Mouse (Mus musculus) neural tube, embryonic 11.5 days (tissue): ENCODE measurements at regions not wholly inside any gene's neighbourhood (a gene's known extent, or its start where the extent isn't known, plus 50 kb on each side); places are given as distances from the start of the nearest gene placed in this dataset.

Source experiments
- ATAC-seq: fragments of 200-750 bp; cut with Nextera tagmentation; 2 replicates; pipeline ENCODE4 v1.8.0; 2017; ENCODE audit warnings: moderate number of reproducible peaks, mild to moderate bottlenecking, moderate TSS enrichment, moderate library complexity; ENCODE audit not compliant: insufficient read depth, low FRiP score, low TSS enrichment
- DNase-seq: peaks from one replicate; pipeline ENCODE4 v3.0.0-alpha.2; 2015; ENCODE audit warnings: low spot score
- H3K27ac ChIP-seq: fragments of 300-500 bp; sonication (generic); 2 replicates; pipeline ENCODE4 v1.5.1; 2014; ENCODE audit warnings: low read depth, mild to moderate bottlenecking, low read length
- H3K27me3 ChIP-seq: fragments of 300-500 bp; sonication (generic); 2 replicates; pipeline ENCODE4 v1.6.1; 2014; ENCODE audit warnings: mild to moderate bottlenecking, low read length, mixed read lengths; ENCODE audit not compliant: control insufficient read depth, insufficient read depth
- H3K36me3 ChIP-seq: fragments of 300-500 bp; sonication (generic); 2 replicates; pipeline ENCODE4 v1.6.1; 2014; ENCODE audit warnings: mild to moderate bottlenecking, low read length, moderate library complexity, mixed read lengths; ENCODE audit not compliant: control insufficient read depth, insufficient read depth
- H3K4me1 ChIP-seq: fragments of 300-500 bp; sonication (generic); 2 replicates; pipeline ENCODE4 v1.6.1; 2014; ENCODE audit warnings: low read length, mixed read lengths; ENCODE audit not compliant: control insufficient read depth, insufficient read depth
- H3K4me2 ChIP-seq: fragments of 300-500 bp; sonication (generic); 2 replicates; pipeline ENCODE4 v1.6.1; 2014; ENCODE audit warnings: low read depth, mild to moderate bottlenecking, moderate library complexity
- H3K4me3 ChIP-seq: fragments of 300-500 bp; sonication (generic); 2 replicates; pipeline ENCODE4 v1.5.1; 2014; ENCODE audit warnings: low read depth, low read length
- H3K9ac ChIP-seq: fragments of 300-500 bp; sonication (generic); 2 replicates; pipeline ENCODE4 v1.6.1; 2014; ENCODE audit warnings: mild to moderate bottlenecking, low read length
- H3K9me3 ChIP-seq: fragments of 300-500 bp; sonication (generic); 2 replicates; pipeline ENCODE4 v1.6.1; 2016; ENCODE audit warnings: low read length; ENCODE audit not compliant: control insufficient read depth
- WGBS: fragments of 180-500 bp; shearing (Covaris S2); extraction: QIAGEN DNeasy Blood & Tissue Kit; methylation state at CpG from one replicate; pipeline ENCODE4 v1.1.7; 2014; 5-methylcytosine and 5-hydroxymethylcytosine counted together

DNA sequence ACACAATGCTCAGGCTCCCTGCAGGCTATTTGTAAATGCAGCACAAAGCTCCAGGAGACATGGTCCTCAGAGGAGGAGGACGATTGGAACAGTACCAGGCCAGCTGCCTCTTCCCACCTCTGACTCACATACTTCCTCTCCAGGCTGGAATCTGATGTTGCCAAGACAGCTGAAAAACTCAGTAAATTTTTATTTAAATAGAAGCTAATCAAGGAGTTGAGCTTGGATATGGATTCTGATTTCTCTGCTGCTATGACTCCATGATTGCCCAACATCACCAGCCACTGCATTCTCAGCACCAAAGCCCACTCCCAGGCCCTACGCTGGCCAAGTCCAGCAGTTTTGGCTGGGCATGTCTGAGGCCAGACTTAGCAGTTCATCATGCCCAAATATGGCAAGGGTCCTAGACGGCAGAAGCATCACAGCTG lies 282.8 kb upstream of the Mctp2 start:
- DNase-seq (no peak), ATAC-seq (no peak)
- 74% methylated on average over 3 of the region's 3 CpGs for WGBS
- H3K4me2 ChIP-seq = no peak overlapping the region
- no peaks in the 10 kb centered on the region for H3K27me3 ChIP-seq
- no peaks in the 10 kb centered on the region for H3K36me3 ChIP-seq
- no peak overlapping the region for H3K9ac ChIP-seq
- H3K9me3 ChIP-seq = no peaks in the 10 kb centered on the region
- H3K4me3 ChIP-seq = no peak overlapping the region
- no peak overlapping the region for H3K27ac ChIP-seq
- no peaks in the 10 kb centered on the region for H3K4me1 ChIP-seq

DNA sequence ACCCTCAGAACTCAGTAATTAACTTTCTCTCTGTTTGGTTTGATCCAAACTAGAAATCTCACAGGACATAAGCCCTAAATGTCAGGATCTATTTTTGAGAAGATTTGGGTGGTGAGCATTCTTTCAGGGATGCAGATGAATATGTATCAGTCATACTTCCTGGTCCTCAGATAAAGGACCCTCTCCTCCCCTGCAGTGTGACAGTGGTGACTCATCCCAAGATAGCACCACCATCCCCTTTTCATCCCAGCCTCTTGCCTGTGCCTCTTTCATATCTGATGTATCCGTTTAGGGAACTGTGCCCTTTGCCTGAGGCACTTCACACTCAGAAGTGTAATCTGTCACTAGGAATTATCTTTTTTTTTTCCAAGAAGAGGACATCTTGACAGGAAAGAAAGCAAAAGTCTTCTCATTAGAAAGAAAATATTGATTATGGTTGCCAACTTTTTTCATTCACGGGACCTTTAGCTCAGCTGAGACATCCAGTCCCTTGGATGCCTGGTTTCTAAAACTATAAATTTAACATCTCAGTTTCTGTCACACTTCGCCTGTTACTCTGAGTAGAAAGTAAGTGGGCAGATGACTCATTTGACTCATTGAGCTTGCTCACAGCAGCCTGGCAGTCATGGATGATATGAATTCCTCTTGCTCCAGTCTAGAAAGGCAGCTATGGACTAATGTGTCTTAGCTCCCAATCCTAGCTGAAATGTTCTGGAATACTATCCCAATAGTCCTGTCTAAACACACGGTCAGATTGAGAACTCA lies 284.1 kb upstream of the Mctp2 start:
- H3K27me3 ChIP-seq = no peaks in the 10 kb centered on the region
- H3K9ac ChIP-seq = no peak overlapping the region
- DNase-seq (no peak), ATAC-seq (no peak)
- H3K4me3 ChIP-seq = no peak overlapping the region
- no peak overlapping the region for H3K27ac ChIP-seq
- H3K4me1 ChIP-seq = no peaks in the 10 kb centered on the region
- no peak overlapping the region for H3K4me2 ChIP-seq
- H3K9me3 ChIP-seq = no peaks in the 10 kb centered on the region
- H3K36me3 ChIP-seq = no peaks in the 10 kb centered on the region
- 87% methylated on average over 4 of the region's 4 CpGs for WGBS

DNA sequence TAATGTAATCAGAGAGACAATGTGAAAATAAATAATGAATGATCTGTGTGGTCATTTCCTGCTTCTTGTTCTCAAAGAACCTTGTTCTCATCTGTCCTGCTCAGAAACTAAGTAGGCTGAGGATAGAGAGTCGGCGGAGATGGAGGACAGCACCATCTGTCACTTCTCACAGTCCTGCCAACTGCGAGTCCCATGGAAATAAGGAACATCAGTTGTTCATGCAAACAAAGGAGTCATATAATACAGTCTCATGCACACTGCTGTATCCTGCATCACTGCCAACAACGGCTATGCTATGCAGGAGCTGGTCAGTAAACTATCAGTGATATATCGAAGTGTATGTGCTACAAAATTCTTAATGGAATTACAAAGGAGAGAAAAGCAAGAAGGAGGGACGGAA lies 285.7 kb upstream of the Mctp2 start:
- DNase-seq = peak; percentile 13
- no peak overlapping the region for H3K27ac ChIP-seq
- no peaks in the 10 kb centered on the region for H3K4me1 ChIP-seq
- H3K36me3 ChIP-seq = no peaks in the 10 kb centered on the region
- H3K4me2 ChIP-seq = no peak overlapping the region
- no peaks in the 10 kb centered on the region for H3K27me3 ChIP-seq
- H3K9ac ChIP-seq = no peak overlapping the region
- WGBS = 76% methylated on average over 6 of the region's 6 CpGs
- no peak overlapping the region for H3K4me3 ChIP-seq
- no peak for ATAC-seq
- no peaks in the 10 kb centered on the region for H3K9me3 ChIP-seq

DNA sequence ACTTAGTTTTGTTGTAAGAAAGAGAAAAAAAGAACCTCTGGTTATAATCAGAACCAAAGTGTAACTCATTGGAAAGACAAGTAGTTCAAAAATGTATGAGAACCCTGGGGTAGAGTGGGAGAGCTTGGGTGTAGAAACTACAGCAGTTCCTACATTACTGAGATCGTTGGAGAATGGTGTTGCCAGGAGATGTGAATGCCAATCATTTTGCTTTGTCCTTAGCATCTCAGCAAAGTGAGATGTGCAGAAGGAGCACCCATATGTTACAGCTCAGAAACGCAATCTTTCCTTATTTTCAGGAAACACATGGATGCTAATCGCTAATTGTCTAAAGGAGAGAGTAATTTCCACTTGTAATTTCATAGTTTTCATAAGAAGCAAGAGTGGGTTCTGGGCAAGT lies 286.2 kb upstream of the Mctp2 start:
- no peak overlapping the region for H3K9ac ChIP-seq
- ATAC-seq (no peak), DNase-seq (no peak)
- no peaks in the 10 kb centered on the region for H3K9me3 ChIP-seq
- no peak overlapping the region for H3K27ac ChIP-seq
- WGBS = 87% methylated on average over 3 of the region's 3 CpGs
- H3K36me3 ChIP-seq = no peaks in the 10 kb centered on the region
- no peak overlapping the region for H3K4me2 ChIP-seq
- H3K27me3 ChIP-seq = no peaks in the 10 kb centered on the region
- H3K4me3 ChIP-seq = no peak overlapping the region
- H3K4me1 ChIP-seq = no peaks in the 10 kb centered on the region

DNA sequence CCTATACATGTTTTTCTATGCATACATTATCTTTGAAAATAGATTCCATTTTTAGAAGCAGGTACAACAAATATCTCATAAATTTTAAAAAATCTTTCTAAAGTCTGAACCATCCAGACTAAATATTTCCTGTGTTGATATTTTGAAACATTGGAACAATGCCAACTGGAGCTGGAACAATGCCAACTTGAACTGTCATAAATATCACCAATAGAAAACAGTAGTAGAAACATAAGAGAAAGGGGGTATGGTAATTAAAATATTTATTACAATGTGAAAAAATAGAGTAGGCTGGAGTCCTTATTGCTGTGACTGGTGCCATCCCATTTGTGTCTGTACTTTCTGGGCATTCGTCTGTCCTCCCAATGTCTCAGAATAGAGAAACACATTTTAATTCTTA lies 286.9 kb upstream of the Mctp2 start:
- ATAC-seq (no peak), DNase-seq (no peak)
- Histone ChIP-seq H3K4me3 (no peak overlapping the region), H3K27ac (no peak overlapping the region), H3K36me3 (no peaks in the 10 kb centered on the region), H3K4me2 (no peak overlapping the region), H3K4me1 (no peaks in the 10 kb centered on the region), H3K9ac (no peak overlapping the region), H3K9me3 (no peaks in the 10 kb centered on the region), H3K27me3 (no peaks in the 10 kb centered on the region)
- 94% methylated on average over 1 of the region's 1 CpGs for WGBS

DNA sequence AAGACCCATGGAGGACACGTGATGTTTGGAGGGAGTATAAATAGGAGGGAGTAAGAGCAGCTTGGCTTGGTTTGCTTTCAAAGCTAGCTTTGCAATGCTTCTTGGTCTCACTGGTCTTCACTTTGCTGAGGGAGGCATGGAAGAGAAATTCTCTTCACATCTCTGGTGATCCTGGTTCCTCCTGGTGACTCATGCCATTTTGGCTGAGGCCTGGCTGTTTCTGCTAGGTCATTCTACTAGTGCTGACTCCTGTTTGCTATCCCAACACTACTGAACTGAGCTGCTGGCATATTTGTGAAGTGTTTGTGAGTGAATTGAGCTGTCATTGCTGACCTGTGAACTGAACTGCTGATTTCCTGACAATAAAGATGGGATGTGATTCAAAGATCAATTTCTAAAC lies 288.3 kb upstream of the Mctp2 start:
- Histone ChIP-seq H3K9ac (no peak overlapping the region), H3K4me3 (no peak overlapping the region), H3K27me3 (no peaks in the 10 kb centered on the region), H3K36me3 (no peaks in the 10 kb centered on the region), H3K4me2 (no peak overlapping the region), H3K4me1 (no peaks in the 10 kb centered on the region), H3K9me3 (no peaks in the 10 kb centered on the region), H3K27ac (no peak overlapping the region)
- WGBS = 93% methylated on average over 1 of the region's 1 CpGs
- no peak for ATAC-seq
- no peak for DNase-seq

DNA sequence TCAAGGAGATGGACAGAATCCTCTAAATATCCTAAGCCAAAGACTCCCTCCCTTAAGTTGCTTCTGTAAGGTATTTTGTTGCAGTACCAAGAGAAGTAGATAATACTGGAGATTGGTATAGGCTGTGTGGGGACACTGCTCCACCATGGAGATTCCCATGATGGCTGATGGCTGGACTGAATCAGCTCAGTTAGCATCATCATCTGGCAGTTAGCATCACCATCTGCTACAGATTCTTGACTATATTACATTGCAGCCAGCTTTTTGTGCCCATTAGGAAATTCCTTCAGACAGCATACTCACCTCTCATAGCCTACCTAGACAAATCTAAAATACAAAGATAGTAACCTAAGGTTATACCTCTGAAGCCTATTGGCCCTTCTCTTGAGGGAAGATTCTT lies 290.6 kb upstream of the Mctp2 start:
- Histone ChIP-seq H3K4me1 (no peaks in the 10 kb centered on the region), H3K27ac (no peak overlapping the region), H3K9ac (no peak overlapping the region), H3K4me3 (no peak overlapping the region), H3K4me2 (no peak overlapping the region), H3K9me3 (no peaks in the 10 kb centered on the region), H3K27me3 (no peaks in the 10 kb centered on the region), H3K36me3 (no peaks in the 10 kb centered on the region)
- ATAC-seq (no peak), DNase-seq (no peak)

DNA sequence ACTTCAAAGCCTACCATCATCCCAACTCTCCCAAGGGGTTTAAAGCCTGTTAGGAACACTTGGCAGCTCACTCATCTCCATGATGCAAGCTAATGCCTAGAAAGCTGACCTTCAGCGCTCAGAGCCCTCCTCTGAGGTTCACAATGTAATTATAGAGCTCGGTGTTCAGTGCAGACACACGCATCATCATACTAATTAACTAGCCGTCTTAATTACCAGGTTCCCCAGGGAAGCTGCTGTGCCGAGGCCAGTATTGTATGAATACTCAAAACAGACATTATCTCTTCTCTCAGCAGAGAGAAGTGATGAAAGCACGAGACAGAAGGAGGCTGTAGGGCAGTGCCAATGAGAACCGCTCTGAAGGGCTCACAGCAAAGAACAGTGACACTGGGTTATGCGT lies 295.5 kb upstream of the Mctp2 start:
- H3K36me3 ChIP-seq = no peaks in the 10 kb centered on the region
- WGBS = 79% methylated on average over 8 of the region's 8 CpGs
- no peak overlapping the region for H3K4me3 ChIP-seq
- no peak overlapping the region for H3K9ac ChIP-seq
- H3K4me2 ChIP-seq = no peak overlapping the region
- no peak overlapping the region for H3K27ac ChIP-seq
- no peaks in the 10 kb centered on the region for H3K27me3 ChIP-seq
- no peaks in the 10 kb centered on the region for H3K9me3 ChIP-seq
- DNase-seq = no peak
- no peaks in the 10 kb centered on the region for H3K4me1 ChIP-seq
- ATAC-seq = no peak

DNA sequence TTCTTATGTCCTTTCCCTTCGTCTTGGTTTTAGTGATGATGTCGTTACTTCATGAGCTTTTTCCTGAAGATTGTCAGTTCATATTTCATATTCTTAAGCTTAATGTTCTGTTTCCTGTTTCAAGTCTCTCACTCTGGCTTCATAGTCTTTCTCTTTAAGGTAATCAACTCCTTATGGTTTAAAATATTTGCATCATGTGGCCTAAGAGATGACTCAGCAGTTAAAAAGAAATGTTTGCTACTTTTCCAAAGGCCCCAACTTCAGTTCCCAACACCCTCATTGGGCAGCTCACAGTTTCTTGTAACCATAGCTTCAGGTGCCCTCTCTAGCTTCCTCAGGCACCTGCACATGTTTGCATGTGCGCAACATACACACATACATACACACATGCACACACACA lies 303.4 kb upstream of the Mctp2 start:
- Histone ChIP-seq H3K27me3 (no peaks in the 10 kb centered on the region), H3K4me1 (no peaks in the 10 kb centered on the region), H3K9ac (no peak overlapping the region), H3K36me3 (no peaks in the 10 kb centered on the region), H3K4me2 (no peak overlapping the region), H3K27ac (no peak overlapping the region), H3K9me3 (no peaks in the 10 kb centered on the region), H3K4me3 (no peak overlapping the region)
- ATAC-seq (no peak), DNase-seq (no peak)
- 90% methylated on average over 3 of the region's 3 CpGs for WGBS
